30 mouse cellular contexts compared by ENCODE assay signal in genomic region chr2:25397010-25397409, GRCm38 (mm10). TPM values are rescaled to one million over a fixed set of nuclear protein-coding genes. Genes with fewer than 3 reads are reported as not detected.
DNase-seq lines count a peak whose midpoint lies in the region; ATAC-seq and TF ChIP-seq lines count a peak whose summit lies in the region.
"Had no signal": no experiment of that assay in that cellular context is flagged by ENCODE, and none has a peak within 500 bp of the region (broad histone marks: within the 10 kb centered on the region; RNA-seq: fewer than 3 reads in every experiment).

No protein-coding gene starts in this region.

- H3K27me3 ChIP-seq in stomach, embryonic 16.5 days (ENCODE audit: control insufficient read depth, insufficient read depth, low read length): peaks cover 35% of the 10 kb centered on the region

- H3K4me1 ChIP-seq in stomach, embryonic 16.5 days (ENCODE audit: control insufficient read depth, insufficient read depth, low read length): peaks cover 16% of the 10 kb centered on the region

- H3K27ac ChIP-seq in left cerebral cortex, adult 2 months: peak overlapping the region; percentile 72; the same call in 1 of the 2 replicates
- no peak overlapping the region for H3K27ac ChIP-seq in stomach, embryonic 16.5 days (ENCODE audit: low read length)
- H3K27ac ChIP-seq: forebrain, embryonic 10.5 days; heart, embryonic 13.5 days; hindbrain, embryonic 13.5 days; macrophage had no signal

- TF ChIP-seq CTCF in left cerebral cortex, adult 2 months (IDR thresholded peaks at IDR 0.05): no peak

- no peaks in the 10 kb centered on the region for H3K36me3 ChIP-seq in stomach, embryonic 16.5 days (ENCODE audit: control insufficient read depth, insufficient read depth, low read length)
- H3K36me3 ChIP-seq: forebrain, embryonic 10.5 days; heart, embryonic 13.5 days; hindbrain, embryonic 13.5 days had no signal

- 48% methylated on average over 1 of the region's 1 CpGs for WGBS in stomach, embryonic 16.5 days

- no peak overlapping the region for H3K4me3 ChIP-seq in left cerebral cortex, adult 2 months
- no peak overlapping the region for H3K4me3 ChIP-seq in stomach, embryonic 16.5 days (replicated peaks; ENCODE audit: low read length)
- H3K4me3 ChIP-seq: myocyte had no signal

- intact Hi-C loops in heart, postnatal 25 days (cut with DNase I): no loop called here
- intact Hi-C loops in left cerebral cortex, adult 2 months (cut with DNase I): no loop called here

- no peaks in the 10 kb centered on the region for H3K9me3 ChIP-seq in stomach, embryonic 16.5 days (replicated peaks; ENCODE audit: control insufficient read depth, low read length)
- H3K9me3 ChIP-seq: forebrain, embryonic 10.5 days; heart, embryonic 13.5 days; hindbrain, embryonic 13.5 days had no signal

- DNase-seq in cerebellum, adult 11-12 months: peak; percentile 33
- no peak for DNase-seq in cerebellum, adult 9-10 months
- DNase-seq in heart, adult 11 months: peak; percentile 90
- DNase-seq in heart, postnatal 25 days (ENCODE audit: low spot score): no peak
- no peak for DNase-seq in left cerebral cortex, adult 2 months (ENCODE audit: extremely low spot score in 1 of 2, low spot score in 2 of 2)
- DNase-seq in left cerebral cortex, adult 18-20 months (ENCODE audit: low spot score in 2 of 2): no peak
- DNase-seq in adrenal gland, postnatal 4 days (ENCODE audit: low spot score in 2 of 2): no peak
- DNase-seq: adrenal gland, postnatal 36 days; kidney, postnatal 36 days; thymus, postnatal 14 days had no signal

- ATAC-seq in stomach, embryonic 16.5 days (ENCODE audit: insufficient read depth, low FRiP score): no peak
- ATAC-seq: CD4-positive, CD25-positive, alpha-beta regulatory T cell, adult 4 months; inflammation-experienced regulatory T-cells, adult 6 months; lung, postnatal 0 days; midbrain, embryonic 16.5 days had no signal

- H3K9ac ChIP-seq in stomach, embryonic 16.5 days (ENCODE audit: low read length): no peak overlapping the region
- H3K9ac ChIP-seq: heart, embryonic 13.5 days had no signal

- H3K4me2 ChIP-seq in stomach, embryonic 16.5 days (ENCODE audit: low read depth, low read length): peak overlapping the region; percentile 75

RNA-seq across cellular contexts. Expression of gene Entpd2, which starts 1.3 kb away (rescaled TPM):
- 10 to 100 TPM; 10.8 to 13.9 TPM for total RNA-seq in heart, postnatal 25 days (2021)
- total RNA-seq in left cerebral cortex, adult 2 months (2021): 10 to 100 TPM; 11.5 to 13.1 TPM
- total RNA-seq in left cerebral cortex, adult 18-20 months (2021): 10 to 100 TPM; 13.6 to 13.8 TPM
- polyA plus RNA-seq in stomach, embryonic 16.5 days (2015; fragmentation: Nextera tagmentation; extraction: Ambion mirVana): 16.6 and 19.4 TPM in 2 replicates
- 10 to 100 TPM in 1 of 2 experiments, 1 to 10 TPM in 1; 10.0 to 11.8 TPM for total RNA-seq in adrenal gland, postnatal 4 days (2021)
- total RNA-seq: granulocyte monocyte progenitor cell, adult 5-6 weeks; neutrophil, adult 5-6 weeks had no signal
- polyA plus RNA-seq: CD4-positive, CD25-positive, alpha-beta regulatory T cell, adult 4 months; forebrain, embryonic 10.5 days; limb, embryonic 11.5 days had no signal

RNA-seq across cellular contexts. Expression of gene Npdc1, which starts 2.1 kb away (rescaled TPM):
- 10 to 100 TPM; 25.1 to 27.7 TPM for total RNA-seq in heart, postnatal 25 days (2021)
- total RNA-seq in left cerebral cortex, adult 2 months (2021): 100 to 1,000 TPM; 337 to 366 TPM
- 100 to 1,000 TPM; 328 to 341 TPM for total RNA-seq in left cerebral cortex, adult 18-20 months (2021)
- polyA plus RNA-seq in stomach, embryonic 16.5 days (2015; fragmentation: Nextera tagmentation; extraction: Ambion mirVana): 54.9 and 66.1 TPM in 2 replicates
- total RNA-seq in adrenal gland, postnatal 4 days (2021): 100 to 1,000 TPM; 102 to 112 TPM
- total RNA-seq: granulocyte monocyte progenitor cell, adult 5-6 weeks; neutrophil, adult 5-6 weeks had no signal

RNA-seq across cellular contexts. Expression of gene Sapcd2, which starts 24.9 kb away (rescaled TPM):
- total RNA-seq in heart, postnatal 25 days (2021): under 1 TPM; 0.16 to 0.50 TPM
- total RNA-seq in left cerebral cortex, adult 2 months (2021): 1 to 10 TPM; 2.1 to 2.7 TPM
- total RNA-seq in left cerebral cortex, adult 18-20 months (2021): 1 to 10 TPM; 1.4 to 1.8 TPM
- polyA plus RNA-seq in stomach, embryonic 16.5 days (2015; fragmentation: Nextera tagmentation; extraction: Ambion mirVana): 30.7 and 35.9 TPM in 2 replicates
- total RNA-seq in adrenal gland, postnatal 4 days (2021): 1 to 10 TPM; 9.3 to 9.4 TPM
- total RNA-seq: adrenal gland, adult 18-20 months; gastrocnemius, adult 18-20 months; liver, adult 2 months; neutrophil, adult 5-6 weeks had no signal
- polyA plus RNA-seq: liver, adult 2 months had no signal

RNA-seq across cellular contexts. Expression of gene Fut7, which starts 26.1 kb away (rescaled TPM):
- under 1 TPM in 1 of 2 experiments, not detected in 1; 0.34 TPM for total RNA-seq in heart, postnatal 25 days (2021)
- total RNA-seq in left cerebral cortex, adult 2 months (2021): under 1 TPM in 1 of 2 experiments, not detected in 1; 0.43 TPM
- total RNA-seq in left cerebral cortex, adult 18-20 months (2021): under 1 TPM; 0.21 to 0.56 TPM
- 0.19 TPM in 1 of 2 replicates, not detected in the other for polyA plus RNA-seq in stomach, embryonic 16.5 days (2015; fragmentation: Nextera tagmentation; extraction: Ambion mirVana)
- total RNA-seq in adrenal gland, postnatal 4 days (2021): under 1 TPM in 1 of 2 experiments, not detected in 1; 0.82 TPM
- total RNA-seq: adrenal gland, postnatal 36 days; ES-E14; gastrocnemius, adult 18-20 months; heart, postnatal 14 days; liver, adult 2 months had no signal
- polyA plus RNA-seq: embryonic facial prominence, embryonic 11.5 days; forebrain, embryonic 10.5 days; kidney, embryonic 14.5 days; limb, embryonic 11.5 days had no signal

RNA-seq across cellular contexts. Expression of gene Abca2, which starts 31.5 kb away (rescaled TPM):
- total RNA-seq in heart, postnatal 25 days (2021): 10 to 100 TPM; 31.2 to 36.2 TPM
- total RNA-seq in left cerebral cortex, adult 2 months (2021): 100 to 1,000 TPM; 160 to 168 TPM
- 100 to 1,000 TPM; 155 to 165 TPM for total RNA-seq in left cerebral cortex, adult 18-20 months (2021)
- 4.0 and 4.6 TPM in 2 replicates for polyA plus RNA-seq in stomach, embryonic 16.5 days (2015; fragmentation: Nextera tagmentation; extraction: Ambion mirVana)
- total RNA-seq in adrenal gland, postnatal 4 days (2021): 10 to 100 TPM; 30.4 to 34.3 TPM

Comparison
In these comparisons a context has a peak if more than half of its experiments do, and no peak if none do; other contexts are left out.
1. DNase-seq: peak in cerebellum, adult 11-12 months (single experiment) and heart, adult 11 months (single experiment); none in cerebellum, adult 9-10 months (single experiment), heart, postnatal 25 days (single experiment), left cerebral cortex, adult 2 months (0 of 2), left cerebral cortex, adult 18-20 months (0 of 2) and adrenal gland, postnatal 4 days (0 of 2).